17 mouse cellular contexts compared by ENCODE assay signal in genomic region chr11:37600533-37600932, GRCm38 (mm10).
DNase-seq lines count a peak whose midpoint lies in the region; ATAC-seq and TF ChIP-seq lines count a peak whose summit lies in the region.
"Had no signal": no experiment of that assay in that cellular context is flagged by ENCODE, and none has a peak within 500 bp of the region (broad histone marks: within the 10 kb centered on the region; RNA-seq: fewer than 3 reads in every experiment).

No protein-coding gene starts in this region.

- no peak overlapping the region for H3K4me2 ChIP-seq in forebrain, embryonic 14.5 days (ENCODE audit: low read length)
- H3K4me2 ChIP-seq in forebrain, postnatal 0 days (ENCODE audit: low read depth): no peak overlapping the region
- no peak overlapping the region for H3K4me2 ChIP-seq in forebrain, embryonic 16.5 days (ENCODE audit: low read length)
- H3K4me2 ChIP-seq: embryonic facial prominence, embryonic 12.5 days had no signal

- H3K27ac ChIP-seq in forebrain, embryonic 14.5 days (ENCODE audit: low read depth, low read length): no peak overlapping the region
- no peak overlapping the region for H3K27ac ChIP-seq in forebrain, postnatal 0 days (ENCODE audit: low read depth, low read length)
- no peak overlapping the region for H3K27ac ChIP-seq in forebrain, embryonic 16.5 days (ENCODE audit: low read length)
- H3K27ac ChIP-seq in forebrain, embryonic 10.5 days: no peak overlapping the region
- H3K27ac ChIP-seq: embryonic facial prominence, embryonic 10.5 days; embryonic facial prominence, embryonic 12.5 days had no signal

- DNase-seq in forebrain, embryonic 14.5 days (ENCODE audit: low spot score): peak; percentile 87
- no peak for DNase-seq in forebrain, postnatal 0 days
- DNase-seq in forebrain, embryonic 10.5 days (ENCODE audit: extremely low spot score, low spot score): no peak
- DNase-seq in retina, postnatal 1 day: peak; percentile 20
- DNase-seq in retina, embryonic 14.5 days (ENCODE audit: low spot score): no peak
- no peak for DNase-seq in testis, postnatal 14 days (ENCODE audit: low spot score)
- DNase-seq: adrenal gland, adult 2 months; adrenal gland, postnatal 10 days; adrenal gland, postnatal 25 days; cerebellum, adult 11-12 months; cerebellum, adult 2 months; cerebellum, adult 9-10 months; cerebellum, postnatal 10 days; cerebellum, postnatal 25 days had no signal

- no peaks in the 10 kb centered on the region for H3K9me3 ChIP-seq in forebrain, embryonic 14.5 days (replicated peaks; ENCODE audit: control insufficient read depth, low read length)
- H3K9me3 ChIP-seq in forebrain, postnatal 0 days (ENCODE audit: low read length): no peaks in the 10 kb centered on the region
- H3K9me3 ChIP-seq in forebrain, embryonic 16.5 days (ENCODE audit: control insufficient read depth, low read length): no peaks in the 10 kb centered on the region
- H3K9me3 ChIP-seq in forebrain, embryonic 10.5 days: no peaks in the 10 kb centered on the region
- H3K9me3 ChIP-seq: embryonic facial prominence, embryonic 10.5 days; embryonic facial prominence, embryonic 12.5 days had no signal

- ATAC-seq in forebrain, embryonic 14.5 days: peak; percentile 88
- no peak for ATAC-seq in forebrain, postnatal 0 days
- ATAC-seq in forebrain, embryonic 16.5 days: peak; percentile 90

- 0 out of 2 replicates have a peak, but pooled peaks cover 3% of the 10 kb centered on the region for H3K4me1 ChIP-seq in forebrain, embryonic 14.5 days (ENCODE audit: control insufficient read depth, insufficient read depth, low read length)
- no peaks in the 10 kb centered on the region for H3K4me1 ChIP-seq in forebrain, postnatal 0 days (ENCODE audit: insufficient read depth)
- no peaks in the 10 kb centered on the region for H3K4me1 ChIP-seq in forebrain, embryonic 16.5 days (replicated peaks; ENCODE audit: control insufficient read depth, insufficient read depth, low read length)
- peaks cover 11% of the 10 kb centered on the region for H3K4me1 ChIP-seq in forebrain, embryonic 10.5 days
- H3K4me1 ChIP-seq: embryonic facial prominence, embryonic 10.5 days; embryonic facial prominence, embryonic 12.5 days had no signal

- H3K27me3 ChIP-seq in forebrain, embryonic 14.5 days (replicated peaks; ENCODE audit: control insufficient read depth, insufficient read depth, low read length): no peaks in the 10 kb centered on the region
- no peaks in the 10 kb centered on the region for H3K27me3 ChIP-seq in forebrain, postnatal 0 days (ENCODE audit: insufficient read depth, low read length)
- H3K27me3 ChIP-seq in forebrain, embryonic 16.5 days (replicated peaks; ENCODE audit: control insufficient read depth, insufficient read depth, low read length): no peaks in the 10 kb centered on the region
- H3K27me3 ChIP-seq in forebrain, embryonic 10.5 days (ENCODE audit: poor library complexity, severe bottlenecking): no peaks in the 10 kb centered on the region
- H3K27me3 ChIP-seq: embryonic facial prominence, embryonic 12.5 days had no signal

- WGBS in forebrain, embryonic 14.5 days: 11% methylated on average over 1 of the region's 1 CpGs
- WGBS in forebrain, postnatal 0 days: 29% methylated on average over 1 of the region's 1 CpGs
- 14% methylated on average over 1 of the region's 1 CpGs for WGBS in forebrain, embryonic 16.5 days
- WGBS in forebrain, embryonic 10.5 days: 78% methylated on average over 1 of the region's 1 CpGs

- H3K36me3 ChIP-seq in forebrain, embryonic 14.5 days (ENCODE audit: control insufficient read depth, insufficient read depth, low read length): no peaks in the 10 kb centered on the region
- H3K36me3 ChIP-seq in forebrain, postnatal 0 days (ENCODE audit: insufficient read depth): no peaks in the 10 kb centered on the region
- no peaks in the 10 kb centered on the region for H3K36me3 ChIP-seq in forebrain, embryonic 16.5 days (ENCODE audit: control insufficient read depth, insufficient read depth)
- no peaks in the 10 kb centered on the region for H3K36me3 ChIP-seq in forebrain, embryonic 10.5 days (replicated peaks)
- H3K36me3 ChIP-seq: embryonic facial prominence, embryonic 10.5 days; embryonic facial prominence, embryonic 12.5 days had no signal

- H3K9ac ChIP-seq in forebrain, embryonic 14.5 days (ENCODE audit: low read length): no peak overlapping the region
- no peak overlapping the region for H3K9ac ChIP-seq in forebrain, postnatal 0 days
- H3K9ac ChIP-seq in forebrain, embryonic 16.5 days (replicated peaks; ENCODE audit: low read depth, low read length): no peak overlapping the region
- H3K9ac ChIP-seq: embryonic facial prominence, embryonic 12.5 days had no signal

- no peak overlapping the region for H3K4me3 ChIP-seq in forebrain, embryonic 14.5 days (ENCODE audit: low read depth, low read length)
- H3K4me3 ChIP-seq in forebrain, postnatal 0 days (ENCODE audit: low read depth, low read length): no peak overlapping the region
- H3K4me3 ChIP-seq in forebrain, embryonic 16.5 days (replicated peaks; ENCODE audit: low read length): no peak overlapping the region
- H3K4me3 ChIP-seq in forebrain, embryonic 10.5 days: no peak overlapping the region
- H3K4me3 ChIP-seq: embryonic facial prominence, embryonic 10.5 days; embryonic facial prominence, embryonic 12.5 days had no signal

- no peak for TF ChIP-seq CTCF in forebrain, postnatal 0 days (IDR thresholded peaks at IDR 0.05; ENCODE audit: low read depth)

Comparison
In these comparisons a context has a peak if more than half of its experiments do, and no peak if none do; other contexts are left out.
1. DNase-seq: peak in forebrain, embryonic 14.5 days (single experiment) and retina, postnatal 1 day (single experiment); none in forebrain, postnatal 0 days (single experiment), forebrain, embryonic 10.5 days (single experiment), retina, embryonic 14.5 days (single experiment) and testis, postnatal 14 days (single experiment).